Mouse (Mus musculus) cerebellum, adult 11 months (tissue): ENCODE results near the gene Ubac2.

Experiments used
- DNase-seq: peaks from one replicate; pipeline ENCODE4 v3.0.0; 2022

The Ubac2 gene

DNA sequence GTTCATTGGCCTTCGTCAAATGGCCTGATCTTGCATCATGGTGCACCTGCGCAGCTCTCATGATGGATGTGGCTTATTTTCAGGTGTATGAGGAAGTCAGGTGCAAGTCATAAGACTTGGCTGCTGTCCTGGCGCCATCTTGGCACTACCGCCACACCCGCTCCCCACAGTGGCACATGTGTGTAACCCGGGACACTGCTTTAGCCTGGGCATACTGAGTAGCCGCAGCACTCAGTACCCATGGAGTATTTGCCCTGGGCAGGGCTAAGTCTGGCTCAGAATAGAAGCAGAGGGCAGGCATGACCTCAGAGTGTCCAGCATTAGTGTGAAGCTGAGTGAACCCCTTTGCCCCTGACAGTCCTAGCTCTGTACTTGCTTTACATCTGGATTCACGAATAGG is 49.0 kb downstream of the Ubac2 start:
- no peak for DNase-seq

GRCm38 (mm10) chr14:121928375-121929137 is 50.1 kb downstream of the Ubac2 start:
- peak; percentile 19 for DNase-seq

GRCm38 (mm10) chr14:121929243-121929951 is 51.0 kb downstream of the Ubac2 start:
- DNase-seq, result no peak

GRCm38 (mm10) chr14:121930731-121931383 is 52.4 kb downstream of the Ubac2 start:
- DNase-seq, result no peak

- no peak for DNase-seq
Observed at GRCm38 (mm10) chr14:121931594-121931993, 53.2 kb downstream of the Ubac2 start.

GRCm38 (mm10) chr14:121932180-121932579 is 53.8 kb downstream of the Ubac2 start:
- no peak for DNase-seq

DNA sequence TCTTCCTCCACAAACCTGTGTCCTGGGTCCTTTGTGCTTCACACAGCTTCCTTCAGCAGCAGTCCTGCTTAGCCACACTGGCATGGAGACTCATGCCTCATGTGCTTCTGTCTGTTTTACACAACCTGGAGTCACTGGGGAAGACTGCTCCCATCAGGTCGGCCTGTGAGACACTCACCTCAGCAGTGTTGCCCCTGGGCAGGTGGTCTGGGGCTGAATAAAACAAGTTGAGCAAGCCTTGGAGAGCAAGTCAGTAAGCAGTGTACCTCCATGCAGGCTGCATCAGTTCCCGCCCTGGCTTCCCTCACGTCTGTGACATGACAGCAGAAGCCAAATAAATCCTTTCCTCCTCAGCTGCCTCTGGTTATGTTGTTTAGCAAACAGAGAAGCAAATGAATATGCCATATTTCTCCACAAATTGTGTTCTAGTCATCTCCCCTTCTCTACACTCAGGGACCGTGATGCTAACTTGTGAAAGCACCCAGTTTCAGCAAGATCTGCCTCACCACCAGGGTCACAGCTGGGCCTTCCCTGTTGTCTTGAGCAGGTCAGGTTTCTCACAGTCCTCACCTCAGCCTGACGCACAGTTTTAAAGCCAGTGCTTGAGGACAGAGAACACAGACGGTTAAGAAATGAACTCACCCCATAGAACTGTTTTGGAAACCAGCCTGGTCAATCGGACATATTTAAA is 55.6 kb downstream of the Ubac2 start:
- no peak for DNase-seq

GRCm38 (mm10) chr14:121934597-121934946 is 56.2 kb downstream of the Ubac2 start:
- no peak for DNase-seq

DNA sequence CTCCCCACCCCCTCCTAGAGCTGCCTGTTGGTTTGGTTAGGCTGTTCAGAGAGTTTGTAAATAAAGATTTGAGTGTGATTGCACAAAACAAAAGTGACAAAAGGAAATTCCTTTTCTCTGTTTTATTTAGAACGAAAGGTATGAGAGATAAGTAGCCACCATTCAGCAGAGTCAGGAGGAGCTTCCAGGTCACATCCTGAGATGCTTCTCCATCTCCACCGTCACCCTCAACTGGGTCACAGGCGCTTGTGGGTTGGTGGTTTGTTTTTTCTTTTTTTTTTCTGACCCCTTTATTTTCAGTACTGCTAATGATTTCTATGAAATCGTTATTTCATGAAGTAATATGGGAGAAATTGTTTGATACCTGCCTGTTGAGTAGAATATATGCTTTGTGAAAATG is 57.9 kb downstream of the Ubac2 start:
- DNase-seq, result no peak

- DNase-seq, result no peak
Observed at GRCm38 (mm10) chr14:121936856-121937255, 58.4 kb downstream of the Ubac2 start.

DNA sequence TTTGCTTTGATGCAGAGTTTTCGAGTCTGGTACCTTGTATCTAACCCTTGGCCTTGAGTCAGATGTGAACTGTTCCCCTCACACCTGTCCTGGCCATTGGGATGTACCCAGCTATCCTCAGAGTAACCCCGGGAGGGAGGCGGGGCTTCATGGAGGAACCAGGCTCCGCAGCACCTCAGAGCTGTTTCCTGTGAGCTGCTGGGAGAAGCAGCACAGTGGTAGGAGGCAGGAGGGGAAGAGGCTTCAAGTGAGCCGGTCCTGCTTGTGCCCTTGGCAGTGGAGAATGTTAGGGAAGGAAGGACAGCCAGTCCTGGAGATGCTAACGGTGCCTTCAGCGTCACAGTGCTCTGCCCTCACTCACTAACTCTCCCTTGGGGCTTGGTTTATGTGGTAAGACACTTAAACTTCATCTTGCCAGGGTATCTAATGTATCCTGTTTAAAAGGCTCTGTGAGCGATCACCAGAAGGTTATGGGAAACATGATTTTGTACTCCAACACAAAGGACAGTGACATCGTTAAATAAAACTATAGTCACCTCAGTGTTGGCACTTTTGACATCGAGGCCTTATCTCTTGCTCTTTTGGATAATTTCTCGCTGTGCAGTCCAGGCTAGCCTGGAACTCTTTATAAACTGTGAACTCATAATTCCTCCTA is 59.3 kb downstream of the Ubac2 start:
- DNase-seq, result no peak

DNA sequence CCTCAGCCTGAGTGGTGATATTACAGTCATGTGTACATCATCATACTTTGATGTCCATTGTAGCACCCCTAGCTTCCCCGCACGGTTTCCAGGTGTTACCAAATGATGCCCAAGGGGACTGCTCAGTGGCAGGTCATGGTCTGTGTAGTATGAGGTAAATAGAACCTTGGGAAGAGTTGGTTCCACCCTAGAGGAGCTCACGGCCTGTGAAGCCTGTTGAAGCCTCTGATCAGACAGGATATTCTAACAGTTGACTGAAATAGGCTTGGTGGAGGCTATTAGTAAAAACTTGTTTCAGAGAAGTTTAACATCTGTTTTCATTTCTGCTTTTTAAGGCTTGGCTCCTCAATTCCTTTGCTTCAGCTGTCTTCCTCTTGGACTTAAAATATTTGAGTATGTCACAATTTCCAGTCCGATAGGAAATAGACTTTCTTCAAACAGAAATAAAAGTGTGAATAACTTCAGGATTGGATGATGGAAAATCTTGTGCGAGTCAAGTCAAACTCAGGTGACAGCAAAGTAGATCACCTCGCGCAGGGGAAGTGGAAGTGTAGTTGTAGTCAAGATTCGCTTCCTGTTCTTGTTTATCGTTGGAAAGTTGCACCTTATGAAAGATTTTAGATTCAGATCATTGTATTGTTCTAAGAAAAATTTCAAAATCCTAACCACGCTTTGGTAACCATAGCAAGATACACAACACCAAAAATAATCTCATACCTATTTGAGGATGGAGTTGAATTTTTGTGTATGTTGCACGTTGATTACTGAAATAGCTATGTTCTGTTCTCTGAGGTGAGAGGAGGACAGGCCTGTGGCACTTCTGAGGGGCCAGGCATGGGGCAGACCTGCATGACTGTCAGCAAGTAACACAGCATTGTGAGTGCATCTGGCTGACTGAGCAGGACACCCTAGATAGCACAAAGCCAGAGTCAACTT is 60.1 kb downstream of the Ubac2 start:
- DNase-seq, result no peak

DNA sequence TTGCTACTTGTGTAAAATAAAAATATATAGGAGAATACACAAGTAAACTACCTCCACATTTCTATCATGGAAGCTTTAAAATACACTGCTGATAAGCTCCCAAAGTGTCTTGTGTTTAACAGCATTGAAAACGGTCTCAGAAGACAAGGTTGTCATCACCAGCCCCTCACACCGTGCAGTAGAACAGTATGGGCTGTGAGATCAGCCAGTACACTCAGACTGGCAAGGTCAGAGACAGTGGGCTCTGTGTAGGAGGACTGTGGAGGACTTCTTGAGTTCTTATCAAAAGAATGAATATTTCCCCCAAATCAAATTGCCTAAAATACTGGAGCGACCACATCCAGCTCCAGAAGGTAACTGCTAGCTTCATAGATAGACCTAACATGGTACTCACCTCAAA is 61.2 kb downstream of the Ubac2 start:
- DNase-seq, result no peak

- DNase-seq, result no peak
Observed at GRCm38 (mm10) chr14:121946131-121946530, 67.7 kb downstream of the Ubac2 start.

DNA sequence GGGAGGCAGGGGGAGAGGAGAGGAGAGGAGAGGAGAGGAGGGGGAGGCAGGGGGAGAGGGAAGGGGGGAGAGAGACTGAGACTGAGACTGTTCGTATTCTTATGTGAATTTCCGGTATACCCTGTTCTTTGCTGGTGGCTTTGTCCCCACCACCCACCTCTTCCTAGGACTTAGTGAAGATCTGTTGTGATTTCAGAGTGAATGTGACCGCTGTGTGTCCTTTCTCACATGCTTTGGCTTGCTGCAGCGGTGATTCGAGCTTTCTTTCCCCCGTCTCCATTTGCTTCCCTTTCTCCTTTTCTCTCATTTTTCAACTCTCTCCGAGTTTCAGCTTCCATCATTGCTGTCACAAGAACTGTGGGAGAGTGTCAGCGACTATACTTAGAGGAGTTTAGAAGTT is 68.3 kb downstream of the Ubac2 start:
- DNase-seq, result no peak

DNA sequence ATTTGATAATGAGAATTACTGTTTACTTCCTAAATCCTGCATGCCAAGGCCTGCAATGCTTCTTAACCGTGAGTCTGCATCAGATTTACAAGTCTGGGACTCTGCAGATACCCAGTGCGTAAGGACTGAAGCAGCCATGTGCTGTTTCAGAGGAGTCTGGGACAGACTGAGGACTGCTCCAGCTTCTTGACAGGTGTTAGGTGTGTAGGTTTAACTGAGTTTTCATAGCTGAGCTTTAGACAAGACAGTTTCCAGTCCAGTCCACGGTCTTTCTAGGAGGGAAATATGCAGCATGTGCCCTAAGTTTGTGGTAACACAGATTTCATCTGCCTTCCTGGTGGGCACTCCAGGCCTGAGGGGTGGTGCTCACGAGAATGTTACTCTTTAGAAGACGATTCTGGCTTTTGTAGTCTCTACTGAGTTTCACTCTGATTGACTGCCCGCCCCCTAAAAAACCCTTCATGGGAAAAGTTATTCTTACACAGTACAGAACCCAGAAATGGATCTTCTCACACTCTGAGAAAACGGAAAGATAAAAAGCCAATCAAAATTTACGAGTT is 68.9 kb downstream of the Ubac2 start:
- no peak for DNase-seq

DNA sequence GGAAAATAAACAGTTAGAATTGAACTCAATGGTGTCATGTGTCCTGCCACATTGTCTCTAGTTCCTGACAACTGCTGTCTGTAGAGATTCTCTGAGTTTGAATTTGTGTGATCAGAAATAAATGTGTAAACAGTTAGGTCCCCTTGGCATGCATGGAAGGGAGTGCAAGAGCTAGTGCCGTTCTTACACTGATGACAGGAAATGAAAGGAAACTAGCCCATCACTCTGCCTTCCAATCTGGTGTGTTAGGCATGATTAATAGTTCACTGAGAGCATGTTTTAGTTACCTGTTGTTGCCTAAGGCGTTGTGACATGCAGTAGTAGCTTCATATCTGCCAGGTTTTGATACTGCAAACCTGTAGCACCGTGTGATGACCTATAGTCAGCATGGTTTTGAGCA is 69.5 kb downstream of the Ubac2 start:
- no peak for DNase-seq

DNA sequence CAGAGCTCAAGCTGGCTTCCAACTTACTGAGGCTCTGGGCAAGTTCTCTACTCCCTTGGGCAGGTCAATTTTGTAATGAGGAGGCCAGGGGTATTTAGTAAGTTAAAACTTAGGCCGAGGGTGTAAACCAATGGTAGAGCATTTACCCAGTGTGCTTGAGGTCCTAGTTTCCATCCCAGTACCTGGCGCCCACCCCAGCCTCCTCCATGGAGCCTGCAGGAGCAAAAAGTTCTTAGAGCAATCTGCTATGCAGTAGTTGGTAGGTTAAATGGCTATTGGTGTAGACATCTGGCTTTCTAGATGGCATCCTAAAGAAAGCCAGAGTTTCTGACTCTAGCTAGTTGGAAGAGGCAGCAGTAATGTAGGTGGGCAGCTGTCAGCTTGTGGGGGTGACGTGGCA is 71.0 kb downstream of the Ubac2 start:
- no peak for DNase-seq

DNA sequence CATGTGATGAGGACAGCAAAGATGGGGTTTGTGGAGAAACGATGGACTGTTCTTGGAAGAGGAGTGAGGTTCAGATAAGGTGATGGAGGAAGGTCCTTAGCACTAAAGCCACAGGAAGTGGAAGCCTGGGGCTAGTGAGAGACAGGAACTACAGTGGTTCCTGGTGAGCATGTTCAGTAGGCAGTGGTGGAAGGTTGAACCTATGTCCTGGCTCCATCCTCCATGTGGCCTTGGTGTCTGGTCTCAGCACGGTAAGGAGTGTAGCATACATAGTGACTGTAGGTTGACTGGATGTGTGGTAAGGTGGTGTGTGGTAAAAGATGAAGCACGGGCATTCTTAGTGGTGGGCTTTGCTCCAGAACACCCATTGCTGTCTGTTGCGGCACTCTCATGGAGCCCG is 71.5 kb downstream of the Ubac2 start:
- DNase-seq, result no peak

GRCm38 (mm10) chr14:121951399-121952045 is 73.1 kb downstream of the Ubac2 start:
- no peak for DNase-seq

DNA sequence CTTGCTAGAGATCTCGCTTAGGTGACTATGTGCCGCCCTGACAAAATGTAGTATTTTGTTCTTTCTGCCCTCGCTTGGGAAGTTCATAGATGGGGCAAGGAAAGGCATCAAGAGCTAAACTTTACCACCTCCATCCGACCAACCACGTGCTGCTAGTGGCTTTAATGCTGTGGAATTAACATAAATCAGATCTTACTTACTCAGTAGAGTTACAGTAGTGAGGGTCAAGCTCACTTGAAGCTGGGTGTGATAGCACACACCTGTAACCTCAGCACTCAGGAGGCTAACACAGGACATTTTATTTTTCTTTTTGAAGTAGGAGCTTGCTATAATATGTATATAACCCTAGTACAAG is 73.6 kb downstream of the Ubac2 start:
- no peak for DNase-seq
